Mouse (Mus musculus): ENCODE data around the gene Gm15056.

Gene Gm15056

DNA sequence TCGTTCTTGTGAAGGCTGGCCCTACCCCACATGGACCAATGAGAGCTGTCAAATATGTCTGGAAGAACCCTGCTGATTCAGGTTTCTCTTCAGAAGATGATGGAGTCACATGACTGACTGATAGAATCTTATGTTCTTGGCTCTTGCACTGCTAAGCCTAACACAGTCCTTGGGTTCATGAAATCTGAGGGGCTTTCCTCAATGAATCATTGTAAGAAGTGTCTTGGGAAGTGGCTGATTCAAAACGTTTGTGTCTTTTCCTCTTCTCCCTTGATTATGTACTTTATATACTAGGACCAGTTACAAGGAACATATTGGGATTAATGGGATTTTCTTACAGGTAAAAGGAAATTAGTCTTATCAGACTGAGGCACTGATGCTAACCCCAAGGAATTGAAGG, at the start of gene Gm15056:
TSS of gene Gm15056 (minus strand) at position 101 of the 400 bp plus-strand sequence.
- DNase-seq (ENCODE audit: low read depth) = no peak

DNA sequence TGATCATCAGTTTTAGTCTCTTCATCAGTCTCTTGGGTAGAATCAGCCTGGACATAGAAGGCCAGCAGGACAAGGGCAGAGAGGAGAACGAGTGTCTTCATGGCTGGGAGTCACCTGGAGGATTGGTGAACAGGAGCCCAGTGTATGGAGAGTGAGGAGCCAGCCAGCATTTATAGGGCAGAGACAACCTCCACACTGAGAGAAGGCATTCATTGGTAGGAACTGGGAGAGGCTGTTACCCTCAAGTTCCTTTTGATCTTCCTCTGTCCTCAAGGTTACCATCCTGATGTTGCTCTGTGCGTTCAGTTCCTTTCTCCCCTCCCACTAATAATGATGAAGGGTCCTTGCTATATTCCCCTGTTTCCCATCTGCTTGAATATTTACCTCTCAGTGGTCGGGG, 42.2 kb upstream of the Gm15056 start, which contains the start of gene AY761185:
TSS of gene AY761185 (minus strand) at position 101 of the 400 bp plus-strand sequence.
- no peak for DNase-seq (ENCODE audit: low read depth)

GRCm38 (mm10) chr8:20921971-20922370, 19.5 kb upstream of the Gm15056 start, which contains the start of gene Gm6040:
Gene Gm6040 (minus strand): TSS chr8:20922071.
- DNase-seq (ENCODE audit: low read depth) = no peak

DNA sequence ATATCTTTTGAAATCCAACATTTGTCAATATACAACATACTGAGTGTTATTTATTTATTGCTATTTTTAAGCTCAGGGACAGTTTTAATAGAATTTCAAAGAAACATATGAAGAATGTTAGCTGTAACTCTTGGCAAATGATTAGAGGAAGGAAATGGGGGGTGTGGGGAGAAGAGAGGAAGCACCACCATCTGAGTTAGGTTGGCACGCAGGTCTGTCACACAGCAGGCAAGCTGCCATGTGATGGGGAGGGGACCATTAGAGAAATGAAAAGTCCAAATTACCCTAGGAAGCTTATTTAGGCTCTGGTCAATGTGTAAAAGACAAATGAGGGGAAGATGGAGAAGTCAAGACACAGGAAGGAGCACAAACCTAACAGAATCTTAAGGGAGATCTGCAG, 9.9 kb upstream of the Gm15056 start:
- no peak for DNase-seq (ENCODE audit: low read depth)

GRCm38 (mm10) chr8:20908256-20908655, 5.8 kb upstream of the Gm15056 start:
- DNase-seq (ENCODE audit: low read depth) = no peak

GRCm38 (mm10) chr8:20907119-20907518, 4.7 kb upstream of the Gm15056 start:
- no peak for DNase-seq (ENCODE audit: low read depth)

- no peak for DNase-seq (ENCODE audit: low read depth)
These were observed 10.1 kb downstream of the Gm15056 start, which contains the start of gene Defb33 for GRCm38 (mm10) chr8:20892369-20892768. Gene Defb33 (plus strand): TSS chr8:20892669.

DNA sequence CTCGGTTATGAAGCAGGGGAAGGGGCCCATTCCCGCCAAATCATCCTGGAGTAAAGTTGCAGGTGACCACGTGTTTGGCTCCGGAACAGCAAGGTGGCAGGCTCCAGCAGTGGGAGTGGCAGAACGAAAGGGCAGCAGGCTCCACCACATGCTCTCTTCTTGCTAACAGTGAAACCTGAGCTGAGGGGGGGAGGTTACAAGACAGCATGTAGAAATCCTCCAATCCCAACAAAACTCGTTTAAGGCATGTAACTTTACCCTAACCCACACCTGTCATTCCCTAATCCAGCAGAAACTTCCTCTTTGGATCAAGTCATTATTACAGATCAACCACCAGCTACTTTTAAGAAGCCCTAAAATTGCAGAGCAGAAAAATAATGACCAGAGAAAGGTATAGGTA, 27.8 kb downstream of the Gm15056 start:
- no peak for DNase-seq (ENCODE audit: low read depth)

Data from NIH3T3 (cell line).